Mouse (Mus musculus): ENCODE measurements around the gene Tefm.

GRCm38 (mm10) chr11:80176911-80177895 lies 35.2 kb upstream of the Tefm start:
- TF ChIP-seq CTCF (IDR thresholded peaks at IDR 0.05; ENCODE audit: low read depth, low read length) (no peak), POLR2A (IDR thresholded peaks at IDR 0.05; ENCODE audit: insufficient read depth, low read length) (no peak), EP300 (IDR thresholded peaks at IDR 0.05; ENCODE audit: insufficient read depth, low read depth, low read length) (peak; percentile 84)

All from ES-Bruce4 (cell line).